Mouse (Mus musculus): ENCODE data around the gene Tmem156.

The Tmem156 gene

DNA sequence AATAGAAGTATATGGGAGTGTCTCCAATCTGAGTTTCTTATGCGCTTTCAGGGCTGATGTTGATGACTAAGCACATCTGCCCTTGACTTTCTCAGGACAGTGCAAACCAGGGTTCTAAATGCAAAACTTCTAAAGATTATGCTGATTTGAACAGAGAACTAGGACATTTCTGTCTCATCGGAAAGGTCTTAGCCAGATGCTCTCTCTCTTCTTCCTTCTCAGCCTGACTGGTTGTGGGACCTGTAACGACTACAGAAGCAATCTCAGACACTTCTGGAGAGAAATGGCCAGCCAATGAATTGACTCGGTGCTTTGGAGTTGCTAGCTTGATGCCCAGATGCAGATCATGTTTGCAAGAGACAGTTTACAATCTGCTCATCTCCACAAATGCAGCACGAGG is 42.1 kb downstream of the Tmem156 start:
- DNase-seq (ENCODE audit: low spot score in 2 of 2) = no peak

DNA sequence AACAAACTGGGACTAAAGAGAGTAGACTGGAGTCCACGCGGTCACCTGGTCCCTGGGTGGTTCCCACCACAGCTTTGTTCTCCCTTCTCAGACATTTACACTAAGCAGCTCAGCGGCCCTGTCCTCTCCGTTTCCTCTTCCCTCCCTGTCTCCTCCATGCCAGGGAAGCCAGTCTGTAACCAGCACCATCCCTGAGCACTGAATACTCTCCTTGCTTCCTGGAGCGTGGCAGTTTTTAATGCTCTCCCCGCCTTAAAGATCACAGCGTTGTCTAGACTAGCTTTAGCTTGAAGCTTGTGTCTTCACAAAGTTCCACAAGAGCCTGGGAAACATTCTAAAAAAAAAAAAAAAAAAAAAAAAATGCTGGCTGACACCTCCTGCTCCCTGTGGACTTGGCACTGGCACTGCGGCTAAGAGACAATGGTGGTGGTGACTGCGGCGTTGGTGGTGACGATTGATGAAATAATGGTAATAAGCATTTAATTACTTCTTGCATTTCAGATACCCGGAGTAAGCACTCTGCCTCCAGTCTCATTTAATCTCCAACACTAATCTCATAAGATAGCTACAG is 44.6 kb downstream of the Tmem156 start:
- DNase-seq (ENCODE audit: low spot score in 2 of 2) = no peak

GRCm38 (mm10) chr5:65046442-65047284 is 45.3 kb downstream of the Tmem156 start:
- no peak for DNase-seq (ENCODE audit: low spot score in 2 of 2)

DNA sequence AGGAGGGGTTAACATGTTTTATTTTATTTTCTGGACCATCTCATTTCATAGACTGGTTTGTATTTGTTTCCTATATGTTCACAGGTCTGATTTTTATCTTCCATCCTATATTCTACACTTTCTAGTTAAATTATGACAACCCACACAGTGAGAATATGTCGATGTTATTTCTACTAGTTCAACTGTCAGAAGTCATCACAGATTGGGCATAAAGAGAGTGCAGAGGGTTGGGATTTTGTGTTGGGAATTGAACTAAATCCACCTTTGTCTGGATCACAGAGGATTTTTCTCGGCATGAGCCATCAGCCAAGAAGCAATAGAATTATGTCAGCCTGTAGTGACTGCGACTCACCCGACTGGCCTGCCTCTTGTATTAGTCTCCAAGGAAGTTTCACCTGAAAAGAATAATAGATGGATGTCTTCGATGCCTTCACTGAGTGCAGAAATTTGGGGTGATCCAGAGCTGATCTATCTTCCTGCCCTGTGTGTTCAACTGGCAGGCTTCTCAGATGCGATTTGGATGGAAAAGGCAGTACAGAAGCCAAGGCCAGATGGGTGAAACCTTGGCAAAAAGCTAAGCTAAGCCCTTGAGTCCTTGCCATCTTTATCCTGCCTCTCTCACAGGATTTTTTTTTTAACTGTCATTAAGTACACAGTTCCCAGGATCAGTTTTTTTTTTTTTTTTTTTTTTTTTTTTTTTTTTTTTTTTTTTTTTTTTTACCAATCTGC is 46.1 kb downstream of the Tmem156 start:
- no peak for DNase-seq (ENCODE audit: low spot score in 2 of 2)

DNA sequence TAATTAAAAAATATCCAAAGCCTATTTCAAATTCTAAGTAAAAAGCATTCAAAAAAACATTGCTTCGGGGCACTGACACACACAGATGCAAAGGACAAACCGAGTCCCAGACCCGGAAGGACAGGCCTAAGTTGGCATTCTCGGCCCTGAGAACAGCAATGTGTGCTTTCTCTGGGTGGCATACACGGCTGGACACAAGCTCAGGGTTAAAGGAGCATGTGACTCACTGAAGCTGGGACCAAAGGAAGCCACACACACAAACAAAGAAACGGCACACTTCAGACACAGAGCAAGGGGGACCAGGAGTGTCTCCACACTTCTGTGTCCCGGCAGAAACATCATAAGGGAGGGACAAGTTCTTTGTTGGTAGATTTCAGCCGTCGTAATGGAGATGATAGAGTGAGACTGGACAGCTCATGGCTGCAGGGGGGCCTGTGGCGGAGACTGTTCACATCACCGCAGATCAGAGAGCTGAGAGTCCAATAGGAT is 48.5 kb downstream of the Tmem156 start:
- DNase-seq (ENCODE audit: low spot score in 2 of 2) = no peak

GRCm38 (mm10) chr5:65040463-65040862 is 51.5 kb downstream of the Tmem156 start:
- no peak for DNase-seq (ENCODE audit: low spot score in 2 of 2)

DNA sequence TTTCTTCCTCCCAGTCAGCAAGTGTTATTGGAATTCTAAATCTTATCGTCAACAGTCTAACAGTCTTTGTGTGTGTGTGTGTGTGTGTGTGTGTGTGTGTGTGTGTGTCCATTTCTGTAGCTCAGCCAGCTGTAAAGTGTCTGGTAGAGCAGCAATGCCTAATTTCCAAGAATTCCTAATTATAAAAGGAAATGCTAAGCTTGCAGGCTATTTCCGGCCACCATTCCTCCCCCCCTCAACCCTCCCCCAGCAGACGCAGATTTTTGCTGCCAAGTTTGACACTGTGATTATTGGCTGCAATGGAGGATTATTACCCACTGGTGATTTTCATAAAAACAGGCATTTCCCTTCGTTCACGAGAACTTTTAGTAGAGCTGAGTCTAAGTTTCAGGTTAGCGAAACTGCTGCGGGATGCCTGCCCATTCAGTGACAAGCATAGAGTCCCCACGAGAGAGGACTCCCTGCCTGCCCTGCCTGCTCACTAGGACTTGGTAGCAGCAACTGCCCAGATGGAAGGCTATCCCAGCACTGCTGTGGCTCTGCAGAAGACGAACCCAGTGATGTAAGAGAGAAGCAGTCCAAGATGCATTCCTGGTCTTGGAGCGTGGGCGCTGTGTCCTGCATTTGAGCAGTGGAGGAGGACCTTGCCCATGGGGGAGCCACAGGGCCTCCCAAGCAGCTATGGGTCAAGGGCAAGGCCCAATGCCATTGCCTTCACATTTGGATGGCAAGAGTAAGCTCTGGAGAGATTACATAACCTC is 52.9 kb downstream of the Tmem156 start:
- DNase-seq (ENCODE audit: low spot score in 2 of 2) = no peak

- no peak for DNase-seq (ENCODE audit: low spot score in 2 of 2)
These were observed 53.6 kb downstream of the Tmem156 start for GRCm38 (mm10) chr5:65038305-65038704.

- peak; percentile 32 to 33 for DNase-seq (ENCODE audit: low spot score in 2 of 2)
These were observed 55.3 kb downstream of the Tmem156 start for GRCm38 (mm10) chr5:65036597-65036996.

GRCm38 (mm10) chr5:65028019-65028418 is 63.9 kb downstream of the Tmem156 start:
- DNase-seq (ENCODE audit: low spot score in 2 of 2) = no peak

GRCm38 (mm10) chr5:65026776-65027175 is 65.2 kb downstream of the Tmem156 start:
- no peak for DNase-seq (ENCODE audit: low spot score in 2 of 2)

DNA sequence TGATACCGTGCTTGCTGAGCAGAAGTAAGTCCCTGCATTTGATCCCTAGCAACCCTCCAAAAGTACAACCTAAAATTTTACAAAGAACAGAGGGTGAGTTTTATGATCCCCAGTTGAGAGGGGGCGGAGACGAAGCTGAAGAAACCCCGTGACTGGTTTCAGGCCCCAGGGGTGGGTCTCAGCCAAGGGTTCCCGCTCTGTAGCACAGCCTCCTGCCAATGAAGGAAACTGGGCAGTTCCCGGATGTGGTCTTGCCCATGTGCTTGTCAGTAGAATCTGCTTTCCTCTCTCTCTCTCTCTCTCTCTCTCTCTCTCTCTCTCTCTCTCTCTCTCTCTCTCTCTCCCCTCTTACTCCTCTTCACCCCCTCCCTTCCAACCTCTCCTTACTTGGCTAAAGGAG is 66.0 kb downstream of the Tmem156 start:
- no peak for DNase-seq (ENCODE audit: low spot score in 2 of 2)

DNA sequence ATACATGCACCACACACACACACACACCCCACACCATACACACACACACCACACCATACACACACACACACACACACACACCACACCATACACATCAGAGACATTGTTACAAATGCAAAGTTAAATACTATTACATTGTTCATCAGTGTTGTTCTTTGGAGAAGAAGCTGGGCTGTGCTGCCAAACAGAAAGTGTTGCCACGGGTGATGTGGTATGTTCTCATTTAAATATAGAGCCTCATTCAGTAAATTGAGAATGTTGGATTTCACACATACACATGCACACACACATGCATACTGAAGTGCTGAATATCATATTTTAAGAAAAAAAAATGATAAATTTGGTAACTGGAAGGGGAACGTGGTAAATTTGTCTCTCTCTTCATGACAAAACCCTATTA is 67.3 kb downstream of the Tmem156 start:
- no peak for DNase-seq (ENCODE audit: low spot score in 2 of 2)

DNA sequence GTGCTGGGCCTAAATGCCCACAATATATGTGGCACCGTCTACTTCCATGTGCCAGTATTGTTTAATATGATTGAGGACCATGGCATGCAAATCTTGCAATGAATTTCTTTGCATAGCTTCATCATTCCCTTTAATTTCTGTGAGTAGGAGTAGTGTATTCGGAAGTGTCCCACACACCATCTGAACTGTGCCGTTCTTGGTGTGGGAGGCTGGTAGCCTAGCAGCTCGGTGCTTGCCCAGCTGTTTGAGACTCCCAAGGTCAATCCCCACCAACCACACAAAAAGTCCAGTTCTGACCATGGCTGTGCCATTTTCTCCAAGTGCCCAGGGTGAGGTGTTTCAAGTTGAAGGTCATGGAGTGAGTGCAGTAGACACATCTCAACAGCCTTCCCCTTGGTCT is 69.9 kb downstream of the Tmem156 start:
- no peak for DNase-seq (ENCODE audit: low spot score in 2 of 2)

- no peak for DNase-seq (ENCODE audit: low spot score in 2 of 2)
These were observed 72.1 kb downstream of the Tmem156 start for GRCm38 (mm10) chr5:65019823-65020222.

GRCm38 (mm10) chr5:65019109-65019508 is 72.8 kb downstream of the Tmem156 start:
- no peak for DNase-seq (ENCODE audit: low spot score in 2 of 2)

- DNase-seq (ENCODE audit: low spot score in 2 of 2) = no peak
These were observed 76.4 kb downstream of the Tmem156 start for GRCm38 (mm10) chr5:65015508-65015907.

DNA sequence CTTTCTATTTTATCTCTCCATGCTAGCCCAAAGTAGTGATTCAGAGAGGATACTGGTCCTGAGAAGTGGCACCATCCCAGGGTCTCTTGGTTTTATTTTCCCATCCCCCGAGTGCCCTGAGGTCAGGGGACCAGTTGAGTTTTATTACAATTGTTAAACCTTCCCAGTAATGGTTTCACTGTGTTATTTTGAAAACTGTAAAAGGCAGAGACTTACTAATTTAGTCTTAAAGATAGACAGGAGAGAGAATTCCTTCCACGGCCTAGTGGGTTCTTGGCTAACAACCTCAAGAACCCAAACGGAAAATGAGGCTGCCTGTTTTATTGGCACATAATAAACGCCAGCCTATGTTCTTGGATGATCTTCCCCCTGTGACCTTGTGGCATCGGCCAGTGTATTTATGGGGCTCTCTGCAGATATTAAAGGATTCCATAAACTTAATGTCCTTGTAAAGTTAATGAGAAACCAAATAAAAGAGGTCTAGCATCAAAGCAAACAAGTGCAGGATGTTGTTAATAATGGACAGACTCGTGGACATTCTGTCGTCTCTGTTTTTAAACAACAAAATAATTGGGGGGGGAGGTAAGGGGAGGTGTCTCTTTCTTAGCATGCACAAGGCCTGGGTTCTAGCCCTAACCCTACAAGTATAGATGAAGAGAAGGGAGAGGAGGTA is 79.9 kb downstream of the Tmem156 start:
- no peak for DNase-seq (ENCODE audit: low spot score in 2 of 2)

GRCm38 (mm10) chr5:65006011-65006491 is 85.9 kb downstream of the Tmem156 start:
- peak in 1 of 2 experiments; percentile 19 for DNase-seq (ENCODE audit: low spot score in 2 of 2)

DNA sequence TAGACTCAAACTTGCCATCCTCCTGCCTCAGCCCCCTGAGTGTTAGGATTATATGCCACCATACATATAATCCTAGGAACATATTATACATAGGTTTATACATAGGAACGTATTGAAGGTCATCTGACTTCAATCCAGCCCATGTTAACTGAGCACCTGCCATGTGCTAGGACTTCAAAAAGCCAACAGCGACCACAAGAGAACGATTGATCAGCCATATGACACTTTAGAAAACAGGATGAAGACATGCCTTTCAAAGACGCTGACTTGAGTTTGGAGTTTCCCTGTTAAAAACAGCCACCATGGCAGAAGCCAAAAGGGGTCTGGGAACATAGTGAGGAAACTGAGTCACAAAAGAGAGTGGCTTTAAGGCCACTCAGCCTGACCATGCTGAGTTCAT is 86.7 kb downstream of the Tmem156 start:
- DNase-seq (ENCODE audit: low spot score in 2 of 2) = no peak

All from frontal cortex, postnatal 10 days (tissue).